In genomic region chr11:48777303-48777702, GRCm38 (mm10) we compare ENCODE assay signal across 12 mouse cellular contexts.
"Had no signal": no experiment of that assay in that cellular context is flagged by ENCODE, and none has a peak within 500 bp of the region (broad histone marks: within the 10 kb centered on the region; RNA-seq: fewer than 3 reads in every experiment).

No protein-coding gene starts in this region.

- H3K4me3 ChIP-seq: neural tube, embryonic 12.5 days; neural tube, embryonic 13.5 days; neural tube, embryonic 15.5 days; stomach, embryonic 15.5 days had no signal

- H3K9ac ChIP-seq: neural tube, embryonic 12.5 days; neural tube, embryonic 13.5 days; neural tube, embryonic 15.5 days; stomach, embryonic 15.5 days had no signal

- DNase-seq: right cerebral cortex, adult 18-20 months; right cerebral cortex, postnatal 14 days; right cerebral cortex, postnatal 25 days; right cerebral cortex, postnatal 4 days; spleen, adult 18-20 months; thymus, adult 18-20 months; thymus, adult 2 months had no signal

- H3K9me3 ChIP-seq: neural tube, embryonic 12.5 days; neural tube, embryonic 13.5 days; neural tube, embryonic 15.5 days; stomach, embryonic 15.5 days had no signal

- H3K36me3 ChIP-seq: neural tube, embryonic 12.5 days; neural tube, embryonic 13.5 days; neural tube, embryonic 15.5 days; stomach, embryonic 15.5 days had no signal

- H3K27ac ChIP-seq: neural tube, embryonic 12.5 days; neural tube, embryonic 13.5 days; neural tube, embryonic 15.5 days; stomach, embryonic 15.5 days; stomach, postnatal 0 days had no signal

- H3K4me1 ChIP-seq: neural tube, embryonic 12.5 days had no signal

- H3K27me3 ChIP-seq: neural tube, embryonic 12.5 days; neural tube, embryonic 13.5 days; neural tube, embryonic 15.5 days; stomach, embryonic 15.5 days had no signal
